Mouse (Mus musculus) embryonic fibroblast, embryonic 13.5 days (primary cell): ENCODE measurements around the gene Ccdc34.

Experiments
- CTCF ChIP-seq: IDR thresholded peaks from 2 replicates; pipeline ENCODE4 v1.5.1; 2011; ENCODE audit warnings: mild to moderate bottlenecking, control low read depth, low read length, moderate library complexity, borderline replicate concordance; ENCODE audit not compliant: insufficient read depth
- POLR2A ChIP-seq: IDR thresholded peaks from 2 replicates; pipeline ENCODE4 v1.6.1; 2011; ENCODE audit warnings: low read depth, mild to moderate bottlenecking, control low read depth, low read length, moderate library complexity

- TF ChIP-seq POLR2A (no peak), CTCF (no peak)
Measured at GRCm38 (mm10) chr2:110068916-110069315, 51.3 kb downstream of the Ccdc34 start.
